Mouse (Mus musculus) hindbrain, embryonic 11.5 days (tissue): ENCODE measurements at regions not wholly inside any gene's neighbourhood (a gene's known extent, or its start where the extent isn't known, plus 50 kb on each side); places are given as distances from the start of the nearest gene placed in this dataset.

ENCODE experiments used
- ATAC-seq: fragments of 200-750 bp; cut with Nextera tagmentation; 2 replicates; pipeline ENCODE4 v1.8.0; 2017; ENCODE audit warnings: mild to moderate bottlenecking, moderate TSS enrichment, moderate library complexity; ENCODE audit not compliant: low FRiP score
- DNase-seq: peaks from one replicate; pipeline ENCODE4 v3.0.0-alpha.2; 2015; ENCODE audit warnings: low spot score
- H3K27ac ChIP-seq: fragments of 300-500 bp; sonication (generic); 2 replicates; pipeline ENCODE4 v1.5.1; 2014; ENCODE audit warnings: mild to moderate bottlenecking, low read depth, low read length
- H3K27me3 ChIP-seq: fragments of 300-500 bp; sonication (generic); 2 replicates; pipeline ENCODE4 v1.6.1; 2014; ENCODE audit warnings: mild to moderate bottlenecking, low read length, moderate library complexity, mixed read lengths; ENCODE audit not compliant: control insufficient read depth, insufficient read depth
- H3K36me3 ChIP-seq: fragments of 300-500 bp; sonication (generic); 2 replicates; pipeline ENCODE4 v1.6.1; 2014; ENCODE audit warnings: mild to moderate bottlenecking, low read length, moderate library complexity, mixed read lengths; ENCODE audit not compliant: control insufficient read depth, insufficient read depth
- H3K4me1 ChIP-seq: fragments of 300-500 bp; sonication (generic); replicated peaks from 2 replicates; pipeline ENCODE4 v1.6.1; 2014; ENCODE audit warnings: low read length, mixed read lengths; ENCODE audit not compliant: control insufficient read depth, insufficient read depth
- H3K4me2 ChIP-seq: fragments of 300-500 bp; sonication (generic); replicated peaks from 2 replicates; pipeline ENCODE4 v1.6.1; 2014; ENCODE audit warnings: mild to moderate bottlenecking, low read depth, low read length
- H3K4me3 ChIP-seq: fragments of 300-500 bp; sonication (generic); 2 replicates; pipeline ENCODE4 v1.5.1; 2014; ENCODE audit warnings: low read depth, low read length
- H3K9ac ChIP-seq: fragments of 300-500 bp; sonication (generic); 2 replicates; pipeline ENCODE4 v1.6.1; 2014; ENCODE audit warnings: low read depth, low read length
- H3K9me3 ChIP-seq: fragments of 300-500 bp; sonication (generic); 2 replicates; pipeline ENCODE4 v1.6.1; 2016; ENCODE audit warnings: low read length; ENCODE audit not compliant: control insufficient read depth
- WGBS: fragments of 180-500 bp; shearing (Covaris S2); extraction: QIAGEN DNeasy Blood & Tissue Kit; methylation state at CpG from one replicate; pipeline ENCODE4 v1.1.7; 2014; 5-methylcytosine and 5-hydroxymethylcytosine counted together

- Histone ChIP-seq H3K4me2 (no peak overlapping the region), H3K36me3 (no peaks in the 10 kb centered on the region), H3K9ac (no peak overlapping the region), H3K27me3 (no peaks in the 10 kb centered on the region), H3K27ac (no peak overlapping the region), H3K4me1 (no peaks in the 10 kb centered on the region), H3K9me3 (no peaks in the 10 kb centered on the region), H3K4me3 (no peak overlapping the region)
- DNase-seq (no peak), ATAC-seq (no peak)
- WGBS, result 79% methylated on average over 1 of the region's 1 CpGs
Measured at GRCm38 (mm10) chr3:12262342-12262741, 1926.9 kb upstream of the Gm38303 start.

DNA sequence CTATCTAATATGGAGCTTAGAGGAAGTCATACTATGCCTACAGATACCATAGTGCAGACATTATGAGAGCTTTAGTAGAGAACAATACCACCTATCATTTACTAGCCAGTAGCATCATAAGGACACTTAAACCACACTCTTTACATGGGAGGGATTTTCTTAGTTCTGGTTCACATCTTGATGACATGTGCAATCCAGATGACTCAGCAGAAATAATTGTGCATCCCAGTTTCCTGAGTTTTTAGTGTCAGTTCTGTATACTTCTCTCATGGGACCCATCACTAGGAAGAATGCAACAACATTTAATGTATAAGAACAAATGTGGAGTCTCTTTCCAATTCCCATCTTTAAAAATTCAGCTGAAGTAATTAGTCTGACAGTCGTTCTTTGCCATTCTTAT, 1922.2 kb upstream of the Gm38303 start:
- Histone ChIP-seq H3K4me3 (no peak overlapping the region), H3K36me3 (no peaks in the 10 kb centered on the region), H3K9me3 (no peaks in the 10 kb centered on the region), H3K9ac (no peak overlapping the region), H3K27me3 (no peaks in the 10 kb centered on the region), H3K4me2 (no peak overlapping the region), H3K4me1 (no peaks in the 10 kb centered on the region), H3K27ac (no peak overlapping the region)
- 78% methylated on average over 1 of the region's 1 CpGs for WGBS
- no peak for ATAC-seq
- DNase-seq, result no peak

DNA sequence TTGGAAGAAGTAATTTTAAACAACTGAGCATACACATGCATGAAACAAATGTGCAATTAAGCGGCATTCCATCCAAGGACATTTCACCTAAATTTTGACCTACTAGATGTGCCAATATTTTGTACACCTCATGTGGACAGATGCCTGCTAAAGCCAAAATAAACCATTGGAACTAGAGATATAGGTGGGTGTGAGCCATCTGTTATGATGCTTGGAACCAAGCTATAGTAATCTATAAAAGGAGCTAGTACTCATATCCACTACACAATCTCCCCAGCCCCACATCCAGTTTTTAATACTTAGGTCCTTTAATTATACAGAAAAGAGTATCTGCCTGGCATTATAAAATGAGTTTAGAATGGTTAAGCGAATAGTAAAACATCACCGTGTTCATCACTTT, 1910.7 kb upstream of the Gm38303 start:
- Histone ChIP-seq H3K9me3 (no peaks in the 10 kb centered on the region), H3K4me1 (no peaks in the 10 kb centered on the region), H3K27me3 (no peaks in the 10 kb centered on the region), H3K4me3 (no peak overlapping the region), H3K27ac (no peak overlapping the region), H3K4me2 (no peak overlapping the region), H3K36me3 (no peaks in the 10 kb centered on the region), H3K9ac (no peak overlapping the region)
- DNase-seq (no peak), ATAC-seq (no peak)
- WGBS, result 90% methylated on average over 3 of the region's 3 CpGs

DNA sequence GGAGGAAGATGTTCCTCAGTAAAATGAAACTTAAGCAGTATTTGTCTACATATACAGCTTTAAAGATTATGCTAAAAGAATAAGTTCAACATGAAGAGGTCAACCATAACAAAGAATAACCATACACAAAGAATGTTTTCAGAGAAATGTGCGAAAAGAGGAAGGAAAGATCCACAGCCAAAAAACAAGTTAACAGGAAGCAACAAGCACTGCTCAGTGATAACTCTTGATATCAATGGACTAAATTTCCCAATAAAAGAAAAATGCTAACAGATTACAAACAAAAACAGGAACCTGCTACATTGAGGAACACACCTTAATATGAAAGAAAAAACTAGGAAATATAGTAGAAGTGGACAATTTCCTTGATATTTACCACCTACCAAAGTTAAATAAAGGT, 1905.5 kb upstream of the Gm38303 start:
- H3K36me3 ChIP-seq, result no peaks in the 10 kb centered on the region
- no peak for DNase-seq
- no peaks in the 10 kb centered on the region for H3K9me3 ChIP-seq
- H3K27ac ChIP-seq, result no peak overlapping the region
- no peaks in the 10 kb centered on the region for H3K27me3 ChIP-seq
- no peak for ATAC-seq
- no peak overlapping the region for H3K4me2 ChIP-seq
- no peak overlapping the region for H3K9ac ChIP-seq
- 81% methylated on average over 1 of the region's 1 CpGs for WGBS
- H3K4me3 ChIP-seq, result no peak overlapping the region
- no peaks in the 10 kb centered on the region for H3K4me1 ChIP-seq

- ATAC-seq, result no peak
- no peak for DNase-seq
- H3K36me3 ChIP-seq, result no peaks in the 10 kb centered on the region
- H3K9me3 ChIP-seq, result no peaks in the 10 kb centered on the region
- no peak overlapping the region for H3K9ac ChIP-seq
- no peaks in the 10 kb centered on the region for H3K4me1 ChIP-seq
- no peak overlapping the region for H3K4me3 ChIP-seq
- no peak overlapping the region for H3K4me2 ChIP-seq
- no peaks in the 10 kb centered on the region for H3K27me3 ChIP-seq
- no peak overlapping the region for H3K27ac ChIP-seq
Measured at GRCm38 (mm10) chr3:12227741-12228480, 1892.4 kb upstream of the Gm38303 start.

DNA sequence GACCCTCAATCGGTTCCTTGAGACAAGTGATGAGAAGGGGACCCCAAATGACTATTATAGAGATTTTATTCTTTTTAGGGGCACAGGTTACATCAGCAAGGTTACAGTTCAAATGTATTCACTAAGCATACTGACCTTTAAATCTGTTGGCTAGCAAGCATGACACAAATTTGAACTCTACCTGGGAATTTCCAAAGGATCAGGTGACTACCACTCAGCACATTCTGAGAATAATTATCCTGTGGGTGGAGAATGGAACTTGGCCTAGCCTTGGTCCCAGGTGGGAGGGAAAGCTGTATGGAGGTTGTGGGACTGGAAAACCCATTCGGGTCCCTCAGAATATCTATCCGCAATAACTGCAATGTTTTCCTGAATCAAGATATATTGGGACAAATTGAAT, 1891.3 kb upstream of the Gm38303 start:
- no peak overlapping the region for H3K4me3 ChIP-seq
- no peak overlapping the region for H3K27ac ChIP-seq
- 96% methylated on average over 3 of the region's 3 CpGs for WGBS
- no peak for ATAC-seq
- H3K4me2 ChIP-seq, result no peak overlapping the region
- no peaks in the 10 kb centered on the region for H3K9me3 ChIP-seq
- no peak overlapping the region for H3K9ac ChIP-seq
- no peaks in the 10 kb centered on the region for H3K4me1 ChIP-seq
- no peak for DNase-seq
- H3K36me3 ChIP-seq, result no peaks in the 10 kb centered on the region
- no peaks in the 10 kb centered on the region for H3K27me3 ChIP-seq

- H3K4me1 ChIP-seq, result no peaks in the 10 kb centered on the region
- no peaks in the 10 kb centered on the region for H3K27me3 ChIP-seq
- no peaks in the 10 kb centered on the region for H3K9me3 ChIP-seq
- H3K36me3 ChIP-seq, result no peaks in the 10 kb centered on the region
- ATAC-seq (no peak), DNase-seq (no peak)
- H3K27ac ChIP-seq, result no peak overlapping the region
- H3K4me3 ChIP-seq, result no peak overlapping the region
- H3K9ac ChIP-seq, result no peak overlapping the region
- no peak overlapping the region for H3K4me2 ChIP-seq
Measured at GRCm38 (mm10) chr3:12224851-12225250, 1889.4 kb upstream of the Gm38303 start.

GRCm38 (mm10) chr3:12216035-12216434, 1880.6 kb upstream of the Gm38303 start:
- 75% methylated on average over 1 of the region's 1 CpGs for WGBS
- H3K4me3 ChIP-seq, result no peak overlapping the region
- ATAC-seq, result peak; percentile 51; the same call in 1 of the 2 replicates

DNA sequence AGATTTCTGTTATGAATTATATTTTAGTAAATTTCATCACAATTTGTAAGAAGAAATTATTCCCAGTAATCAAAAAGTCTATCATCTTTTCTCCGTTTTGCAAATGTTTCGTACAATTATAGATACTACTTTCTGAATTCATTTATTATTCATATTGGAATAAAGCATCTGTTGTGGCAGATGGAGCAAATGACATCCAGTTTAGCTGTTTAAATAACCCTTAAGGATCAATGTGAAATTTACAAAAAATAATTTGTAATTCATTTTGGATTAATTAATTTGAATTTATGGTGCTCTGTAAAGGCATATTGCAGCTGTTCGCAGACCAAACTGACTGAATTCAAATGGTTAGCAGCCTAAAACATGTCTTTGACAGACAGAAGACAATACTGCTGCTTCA, 1879.3 kb upstream of the Gm38303 start:
- DNase-seq (no peak), ATAC-seq (no peak)
- 89% methylated on average over 3 of the region's 3 CpGs for WGBS
- Histone ChIP-seq H3K36me3 (no peaks in the 10 kb centered on the region), H3K4me2 (no peak overlapping the region), H3K27ac (no peak overlapping the region), H3K4me3 (no peak overlapping the region), H3K9ac (no peak overlapping the region), H3K9me3 (no peaks in the 10 kb centered on the region), H3K27me3 (no peaks in the 10 kb centered on the region), H3K4me1 (no peaks in the 10 kb centered on the region)

More at GRCm38 (mm10) chr3:12216035-12216434, 1880.6 kb upstream of the Gm38303 start:
- H3K36me3 ChIP-seq, result no peaks in the 10 kb centered on the region
- DNase-seq, result no peak
- no peak overlapping the region for H3K4me2 ChIP-seq
- H3K27me3 ChIP-seq, result no peaks in the 10 kb centered on the region
- no peaks in the 10 kb centered on the region for H3K4me1 ChIP-seq
- no peak overlapping the region for H3K9ac ChIP-seq
- no peaks in the 10 kb centered on the region for H3K9me3 ChIP-seq
- no peak overlapping the region for H3K27ac ChIP-seq
